Mouse (Mus musculus) spleen, postnatal 14 days (tissue): ENCODE results near the gene Fam227b.
A peak's percentile ranks its signal among the peaks of the same experiment; 100 is the strongest.

Experiments
- DNase-seq, 2 experiments: peaks; one replicate each; pipeline ENCODE4 v3.0.0; 2021 to 2022; ENCODE audit warnings: low spot score in 2 of 2

The Fam227b gene

DNA sequence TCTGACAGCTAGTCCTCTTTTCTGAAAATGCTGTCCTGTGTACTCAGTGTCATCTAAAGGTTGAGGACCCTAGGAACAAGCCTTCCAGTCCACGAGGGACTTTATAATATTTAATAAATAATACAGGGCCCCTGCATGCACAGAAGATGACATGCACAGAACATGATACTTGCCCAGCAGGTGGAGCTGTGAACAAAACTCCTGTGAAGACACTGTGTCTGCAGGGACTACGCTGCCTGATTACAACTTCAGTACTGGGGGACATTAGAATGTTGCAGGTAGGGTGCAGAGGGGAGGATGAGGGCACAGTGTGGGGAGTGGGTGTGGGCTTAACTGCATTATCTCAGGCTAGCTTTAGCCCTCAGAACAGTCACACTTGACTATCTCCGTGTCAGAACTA, 145.7 kb downstream of the Fam227b start:
- peak in 1 of 2 experiments; percentile 19 for DNase-seq

- DNase-seq = no peak
Observed at GRCm38 (mm10) chr2:126002291-126002690, 149.5 kb downstream of the Fam227b start.

- DNase-seq = no peak
Observed at GRCm38 (mm10) chr2:125975808-125976345, 175.9 kb downstream of the Fam227b start.

DNA sequence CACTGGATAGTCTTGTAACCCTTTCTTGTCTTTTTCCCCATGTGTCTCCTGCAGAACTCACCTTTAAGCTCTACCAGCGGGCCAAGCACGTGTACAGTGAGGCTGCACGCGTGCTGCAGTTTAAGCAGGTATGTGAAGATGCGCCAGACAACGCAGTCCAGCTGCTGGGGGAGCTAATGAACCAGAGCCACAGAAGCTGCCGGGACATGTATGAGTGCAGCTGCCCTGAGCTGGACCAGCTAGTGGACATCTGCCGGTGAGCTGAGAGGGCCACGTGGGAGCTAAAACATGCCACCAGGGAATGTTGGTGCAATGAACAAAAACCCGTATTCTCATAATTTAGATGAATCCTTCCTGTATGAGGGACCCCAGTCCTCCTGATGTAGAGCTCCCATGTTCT, 176.6 kb downstream of the Fam227b start:
- no peak for DNase-seq

DNA sequence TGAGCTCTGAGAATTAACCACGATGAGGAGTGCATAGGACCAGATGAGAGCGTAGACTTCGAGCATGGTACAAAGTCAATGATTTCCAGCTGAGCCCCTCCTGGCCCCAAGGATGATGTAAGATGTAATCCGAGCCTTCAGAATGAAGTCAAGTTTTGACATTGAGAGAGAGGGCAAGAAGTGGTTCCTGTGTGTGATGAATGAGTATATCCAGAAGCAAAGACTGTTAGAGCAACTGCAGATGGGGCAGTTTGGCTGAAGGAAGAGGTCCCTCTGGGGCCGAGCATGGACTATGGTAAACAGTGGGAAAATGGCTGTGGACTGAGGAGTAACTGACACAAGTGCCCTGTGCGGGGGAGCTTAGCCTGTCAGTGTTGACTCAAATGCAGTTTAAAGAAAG, 178.6 kb downstream of the Fam227b start:
- no peak for DNase-seq

- DNase-seq = no peak
Observed at GRCm38 (mm10) chr2:125968811-125969210, 183.0 kb downstream of the Fam227b start.

DNA sequence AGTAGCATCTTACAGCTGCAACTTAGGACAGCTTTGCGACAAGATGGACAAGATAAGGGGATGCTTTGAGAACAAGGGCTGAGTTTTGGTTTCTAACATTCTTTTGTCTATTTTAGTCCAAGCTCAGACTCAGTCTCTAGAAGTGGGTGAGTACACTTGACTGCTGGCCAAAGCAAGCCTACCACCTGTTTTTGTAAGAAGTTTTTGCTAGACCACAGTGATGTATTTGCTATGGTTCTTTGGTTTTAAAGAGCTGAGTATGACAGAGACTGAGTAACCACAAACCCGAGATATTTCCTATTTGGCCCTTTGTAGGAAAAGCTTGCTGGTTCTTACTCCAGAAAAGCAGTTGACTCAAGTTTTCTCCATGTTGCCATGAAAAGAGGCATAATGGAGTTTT, 203.6 kb downstream of the Fam227b start:
- no peak for DNase-seq

- DNase-seq = no peak
Observed at GRCm38 (mm10) chr2:125943301-125943700, 208.5 kb downstream of the Fam227b start.

GRCm38 (mm10) chr2:125941111-125941785, 210.6 kb downstream of the Fam227b start:
- no peak for DNase-seq

- DNase-seq = no peak
Observed at GRCm38 (mm10) chr2:125938993-125939642, 212.7 kb downstream of the Fam227b start.

- DNase-seq = no peak
Observed at GRCm38 (mm10) chr2:125936396-125936795, 215.4 kb downstream of the Fam227b start.

DNA sequence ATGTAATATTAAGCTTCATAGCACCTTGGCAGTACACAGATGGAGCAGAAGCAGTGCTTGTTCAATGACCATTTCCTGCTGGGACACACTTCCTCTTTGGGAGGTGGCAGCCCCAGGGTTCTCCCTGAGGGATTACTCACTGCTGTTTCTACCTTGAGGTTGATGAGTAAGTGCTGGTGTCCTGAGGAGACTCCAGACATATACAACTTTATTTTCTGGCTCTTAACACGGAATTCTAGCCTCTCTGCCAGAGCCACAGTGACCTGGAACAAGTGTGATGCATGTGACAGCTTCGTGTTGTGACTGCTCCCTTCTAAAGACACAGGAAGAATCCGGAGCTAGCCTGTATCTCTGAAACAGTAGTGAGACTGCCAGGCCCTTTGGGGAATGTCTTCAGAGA, 217.8 kb downstream of the Fam227b start:
- DNase-seq = no peak
